Mouse (Mus musculus) brain, embryonic 14.5 days (tissue): ENCODE measurements around the gene Lrrc75b. TPM values are rescaled to one million over a fixed set of nuclear protein-coding genes. Genes with fewer than 3 reads are reported as not detected.
"Not testable (repeated sequence)": the region's sequence is repeated elsewhere in the genome, so short reads cannot be mapped to it uniquely, and the experiment has no call there.

Experiments used
- DNase-seq: peaks from one replicate; pipeline ENCODE4 v3.0.0-alpha.2; 2011; ENCODE audit warnings: low read depth
- CTCF ChIP-seq: fragments of 200-500 bp; IDR thresholded peaks from 2 replicates; pipeline ENCODE4 v1.5.1; 2012; ENCODE audit warnings: inconsistent platforms, mild to moderate bottlenecking, moderate library complexity, borderline replicate concordance; ENCODE audit not compliant: insufficient read depth, insufficient read length; ENCODE audit errors: extremely low read depth
- POLR2A ChIP-seq: fragments of 200-500 bp; IDR thresholded peaks from 2 replicates; pipeline ENCODE4 v1.6.1; 2012; ENCODE audit warnings: mild to moderate bottlenecking, inconsistent platforms, borderline replicate concordance; ENCODE audit not compliant: poor library complexity, insufficient read depth, insufficient read length, severe bottlenecking; ENCODE audit errors: extremely low read depth
- polyA plus RNA-seq: library from polyadenylated mRNA; depleted of rRNA; stranded (reverse); fragments of >200 nt; gene quantifications from 2 replicates; pipeline ENCODE4 v1.2.3, GENCODE M21; 2012; rRNA removed

Gene Lrrc75b
- polyA plus RNA-seq, 1 experiment = 38.8 TPM

DNA sequence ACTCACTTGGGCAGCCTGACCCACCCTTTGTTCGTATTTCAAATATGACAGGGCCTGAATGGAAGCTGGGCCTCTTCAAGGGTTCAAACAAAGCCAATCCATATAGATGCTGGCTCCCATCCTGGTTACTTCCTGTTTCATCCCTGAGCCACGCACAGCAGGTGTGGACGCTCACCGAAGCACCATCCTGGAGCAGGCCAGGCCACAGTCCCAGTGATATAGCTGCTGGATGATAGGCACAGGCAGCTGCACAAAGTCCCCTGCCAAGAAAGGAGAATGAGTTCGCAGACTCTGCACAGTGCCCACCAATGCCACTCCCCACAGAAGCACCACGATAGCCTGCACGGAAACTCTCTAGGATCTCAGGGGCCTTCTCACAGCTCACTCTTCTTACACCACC is 48.2 kb downstream of the Lrrc75b start:
- TF ChIP-seq POLR2A (no peak), CTCF (no peak)
- DNase-seq = no peak

DNA sequence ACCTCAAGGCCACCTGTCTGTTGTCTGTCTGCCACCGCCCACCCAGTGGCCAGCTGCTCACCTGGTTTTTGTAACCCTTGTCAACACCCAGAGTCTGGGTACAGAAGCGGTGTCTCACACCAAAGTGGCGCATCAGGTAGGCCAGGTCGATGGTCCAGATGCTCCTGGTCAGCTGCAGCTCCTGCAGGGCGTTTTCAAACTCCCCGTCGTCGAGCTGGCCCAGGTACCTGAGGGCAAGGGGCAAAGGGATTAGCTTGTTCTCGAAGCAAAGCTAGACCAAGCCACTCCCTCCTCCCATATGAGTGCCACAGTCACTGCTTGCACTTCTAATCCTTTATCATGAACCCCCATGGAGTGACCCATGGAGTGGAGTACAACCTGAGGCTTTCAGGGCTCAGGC is 49.1 kb downstream of the Lrrc75b start:
- TF ChIP-seq CTCF (no peak), POLR2A (no peak)
- DNase-seq = no peak

DNA sequence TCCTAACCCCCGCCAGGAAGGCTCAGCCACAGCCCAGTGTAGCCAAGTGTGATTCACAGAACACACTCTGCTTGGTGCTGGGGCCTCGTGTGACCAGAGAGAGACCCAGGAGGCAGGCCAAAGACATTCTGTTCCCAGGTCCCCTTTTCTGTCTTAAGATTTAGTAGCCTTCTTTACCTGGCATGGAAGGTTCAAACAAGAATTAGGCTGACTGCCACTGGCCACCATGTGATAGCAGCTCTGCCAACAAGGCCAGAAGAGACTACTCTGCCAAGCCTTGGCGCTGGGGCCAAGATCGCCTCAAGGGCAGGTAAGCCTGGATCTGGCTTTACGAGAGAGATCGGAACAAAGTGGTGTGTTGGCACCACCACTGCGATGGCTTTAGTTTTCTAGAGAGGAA is 49.7 kb downstream of the Lrrc75b start:
- no peak for DNase-seq
- TF ChIP-seq CTCF = no peak
- TF ChIP-seq POLR2A = no peak

- DNase-seq = not testable (repeated sequence)
Measured at GRCm38 (mm10) chr10:75505928-75506327, 54.2 kb downstream of the Lrrc75b start.

DNA sequence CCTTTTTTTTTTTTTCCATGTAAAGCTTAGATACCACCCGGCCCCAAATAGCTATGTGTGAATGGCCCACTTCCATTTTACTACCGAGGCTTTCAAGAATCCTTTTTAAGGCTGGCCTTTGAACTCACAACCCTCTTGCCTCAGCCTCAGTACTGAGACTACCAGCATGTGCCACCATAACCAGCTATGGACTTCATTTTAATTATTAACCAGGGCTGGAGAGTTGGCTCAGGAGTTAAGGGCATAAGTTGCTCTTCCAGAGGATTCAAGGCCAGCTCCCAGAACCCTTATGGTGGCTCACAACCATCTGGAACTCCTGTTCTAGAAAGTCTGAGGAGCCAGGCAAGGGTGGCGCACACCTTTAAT is 55.0 kb downstream of the Lrrc75b start:
- no peak for TF ChIP-seq POLR2A
- TF ChIP-seq CTCF = no peak

DNA sequence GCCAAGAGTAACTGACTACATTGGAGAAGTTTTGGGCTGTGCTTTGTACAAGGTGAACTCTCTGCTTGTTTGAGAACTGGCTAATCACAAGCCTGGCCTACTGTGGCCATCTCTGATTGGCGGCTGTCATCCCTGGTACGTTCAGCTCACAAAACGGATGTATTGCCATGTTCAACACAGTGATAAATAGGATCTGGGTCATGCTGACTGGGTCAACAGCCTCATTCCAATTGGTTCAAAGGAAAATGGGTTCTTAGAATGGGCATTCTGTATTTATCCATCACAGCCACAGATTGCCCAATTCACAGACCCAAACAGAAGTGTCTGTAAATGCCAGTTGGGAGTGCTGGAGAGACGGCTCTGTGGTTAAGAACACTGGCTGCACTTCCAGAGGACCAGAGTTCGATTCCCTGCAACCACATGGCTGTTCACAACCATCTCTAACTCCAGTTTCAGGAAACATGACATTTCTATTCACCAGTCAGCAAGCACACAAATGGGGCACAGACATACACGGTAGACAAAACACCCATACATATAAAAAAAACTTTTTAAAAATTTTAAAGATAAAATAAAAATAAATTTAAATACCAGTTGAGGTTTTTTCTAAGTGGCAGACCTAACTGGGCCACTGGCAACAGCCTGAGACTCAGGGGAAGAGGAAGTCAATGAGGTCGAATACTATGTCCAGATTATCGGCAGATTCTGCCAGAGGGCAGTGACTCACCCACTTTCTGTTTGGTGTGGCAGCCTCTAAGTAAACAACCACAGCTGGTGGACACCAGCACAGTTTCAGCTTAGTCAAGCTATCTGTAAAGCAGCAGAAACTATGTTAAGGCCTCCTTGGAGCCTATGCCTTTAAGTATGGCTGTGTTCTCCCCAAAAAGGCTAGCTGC is 55.6 kb downstream of the Lrrc75b start:
- TF ChIP-seq CTCF (no peak), POLR2A (no peak)
- DNase-seq = no peak

More for the DNA sequence above, 55.0 kb downstream of the Lrrc75b start:
- DNase-seq = no peak

GRCm38 (mm10) chr10:75503692-75504091 is 56.4 kb downstream of the Lrrc75b start:
- DNase-seq = no peak
- TF ChIP-seq POLR2A (no peak), CTCF (no peak)

DNA sequence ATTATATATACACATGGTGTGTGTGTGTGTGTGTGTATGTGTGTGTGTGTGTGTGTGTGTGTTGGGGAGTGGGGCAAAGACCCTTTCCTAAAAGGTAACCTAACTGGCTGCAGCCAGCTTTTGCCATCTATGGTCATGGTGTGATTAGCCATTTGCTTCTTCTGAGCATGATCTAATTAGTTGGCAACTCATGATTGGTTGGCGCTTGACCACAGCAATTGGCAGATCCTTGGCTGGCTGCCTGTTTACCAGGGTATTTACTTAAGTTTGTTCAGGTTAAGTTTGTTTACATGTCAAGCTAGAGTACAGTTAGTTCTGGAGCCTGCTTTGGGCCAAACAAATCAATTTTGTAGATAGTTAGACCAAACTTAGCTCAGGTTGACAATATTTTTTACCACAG is 58.5 kb downstream of the Lrrc75b start:
- TF ChIP-seq CTCF (no peak), POLR2A (no peak)
- no peak for DNase-seq

GRCm38 (mm10) chr10:75500345-75500744 is 59.8 kb downstream of the Lrrc75b start:
- no peak for DNase-seq

More at GRCm38 (mm10) chr10:75500345-75500744, 59.8 kb downstream of the Lrrc75b start:
- TF ChIP-seq CTCF (no peak), POLR2A (no peak)

Other genes with a start within 250 kb of the Lrrc75b start
- 8.9 and 9.3 TPM in 2 replicates for gene Adora2a, start 243.5 kb downstream of the Lrrc75b start, polyA plus RNA-seq
- gene Upb1, start 159.2 kb downstream of the Lrrc75b start, polyA plus RNA-seq = 0.04 TPM in 1 of 2 replicates, not detected in the other
- gene Snrpd3, start 42.8 kb downstream of the Lrrc75b start, polyA plus RNA-seq = 51.4 and 60.3 TPM in 2 replicates
- 26.0 and 33.2 TPM in 2 replicates for gene Gucd1, start 42.4 kb downstream of the Lrrc75b start, polyA plus RNA-seq
- 2.3 and 2.6 TPM in 2 replicates for gene Ggt1, start 1.3 kb upstream of the Lrrc75b start, polyA plus RNA-seq
- 5.2 and 6.7 TPM in 2 replicates for gene Ggt5, start 29.0 kb upstream of the Lrrc75b start, polyA plus RNA-seq
- gene Susd2, start 83.7 kb upstream of the Lrrc75b start, polyA plus RNA-seq = 2.9 and 4.8 TPM in 2 replicates
- 43.8 and 56.6 TPM in 2 replicates for gene Cabin1, start 204.0 kb upstream of the Lrrc75b start, polyA plus RNA-seq
- 55.9 and 69.3 TPM in 2 replicates for gene Ddt, start 213.1 kb upstream of the Lrrc75b start, polyA plus RNA-seq
- gene Gm20441, start 220.6 kb upstream of the Lrrc75b start, polyA plus RNA-seq = not detected in 2 replicates
- 1.1 TPM in 2 replicates for gene Gstt3, start 221.1 kb upstream of the Lrrc75b start, polyA plus RNA-seq
- 11.5 and 13.4 TPM in 2 replicates for gene Gstt1, start 238.3 kb upstream of the Lrrc75b start, polyA plus RNA-seq